Mouse (Mus musculus): ENCODE measurements around the gene Zfyve28. TPM values are rescaled to one million over a fixed set of nuclear protein-coding genes. Genes with fewer than 3 reads are reported as not detected.

Gene Zfyve28
- polyA plus RNA-seq, 1 experiment from 2014 or later: 0.29 TPM

DNA sequence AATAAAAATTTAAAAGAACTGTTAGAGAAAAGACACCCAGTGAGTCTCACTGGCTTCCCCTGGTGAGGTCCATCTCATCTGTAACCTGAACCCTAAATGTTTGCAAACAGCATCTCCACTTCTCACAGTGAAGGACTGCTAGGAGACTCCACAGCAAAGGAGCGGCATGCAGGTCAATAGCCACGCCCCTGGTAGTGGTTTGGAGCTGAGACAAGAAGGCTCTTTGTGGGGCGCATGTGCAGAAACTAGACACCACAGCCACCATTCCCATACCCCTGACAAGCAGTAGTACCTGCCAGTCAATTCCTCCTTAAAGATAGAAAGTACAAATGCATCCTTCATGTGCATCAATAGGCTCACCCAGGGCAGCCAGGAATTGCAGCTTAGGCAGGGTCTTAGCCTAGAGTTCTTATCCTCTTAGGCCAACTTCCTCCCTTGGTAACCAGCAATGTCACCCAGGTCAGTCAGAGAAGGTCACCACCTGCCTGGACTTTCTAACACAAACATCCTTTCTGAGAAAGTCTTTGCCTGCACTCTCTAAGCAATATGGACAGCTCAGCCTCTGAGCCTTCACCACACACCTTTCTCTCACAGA, 4.0 kb downstream of the Zfyve28 start:
- ATAC-seq (ENCODE audit: low FRiP score, low TSS enrichment) (no peak), DNase-seq (ENCODE audit: low spot score) (no peak)
- 43% methylated on average over 3 of the region's 3 CpGs for WGBS
- 0 out of 2 replicates have a peak, but pooled peaks cover 4% of the 10 kb centered on the region for H3K4me1 ChIP-seq (replicated peaks; ENCODE audit: control insufficient read depth, insufficient read depth)
- TF ChIP-seq CTCF (IDR thresholded peaks at IDR 0.05; ENCODE audit: low read depth) (no peak), EP300 (optimal IDR thresholded peaks at IDR 0.05) (no peak)
- H3K27me3 ChIP-seq (ENCODE audit: control insufficient read depth, insufficient read depth, low read length): peaks cover 4% of the 10 kb centered on the region
- H3K4me2 ChIP-seq (replicated peaks; ENCODE audit: low read depth): no peak overlapping the region
- H3K9me3 ChIP-seq (ENCODE audit: control insufficient read depth, low read length): no peaks in the 10 kb centered on the region
- H3K27ac ChIP-seq (replicated peaks): no peak overlapping the region
- no peak overlapping the region for H3K9ac ChIP-seq (ENCODE audit: low read length)
- H3K4me3 ChIP-seq (ENCODE audit: low read depth, low read length): no peak overlapping the region
- H3K36me3 ChIP-seq (ENCODE audit: control insufficient read depth, insufficient read depth, low read length): no peaks in the 10 kb centered on the region

- TF ChIP-seq EP300 (optimal IDR thresholded peaks at IDR 0.05) (no peak), CTCF (IDR thresholded peaks at IDR 0.05; ENCODE audit: low read depth) (no peak)
- Histone ChIP-seq H3K4me1 (replicated peaks; ENCODE audit: control insufficient read depth, insufficient read depth) (0 out of 2 replicates have a peak, but pooled peaks cover 4% of the 10 kb centered on the region), H3K9ac (ENCODE audit: low read length) (no peak overlapping the region), H3K9me3 (ENCODE audit: control insufficient read depth, low read length) (no peaks in the 10 kb centered on the region), H3K4me2 (replicated peaks; ENCODE audit: low read depth) (no peak overlapping the region), H3K27ac (replicated peaks) (no peak overlapping the region), H3K36me3 (ENCODE audit: control insufficient read depth, insufficient read depth, low read length) (no peaks in the 10 kb centered on the region), H3K4me3 (ENCODE audit: low read depth, low read length) (no peak overlapping the region), H3K27me3 (ENCODE audit: control insufficient read depth, insufficient read depth, low read length) (peaks cover 4% of the 10 kb centered on the region)
- no peak for ATAC-seq (ENCODE audit: low FRiP score, low TSS enrichment)
- 91% methylated on average over 5 of the region's 5 CpGs for WGBS
- no peak for DNase-seq (ENCODE audit: low spot score)
Observed at GRCm38 (mm10) chr5:34283355-34283754, 4.9 kb downstream of the Zfyve28 start.

- no peak for DNase-seq (ENCODE audit: low spot score)
- Histone ChIP-seq H3K27ac (replicated peaks) (no peak overlapping the region), H3K4me1 (replicated peaks; ENCODE audit: control insufficient read depth, insufficient read depth) (no peaks in the 10 kb centered on the region), H3K4me2 (replicated peaks; ENCODE audit: low read depth) (no peak overlapping the region), H3K4me3 (ENCODE audit: low read depth, low read length) (no peak overlapping the region), H3K9me3 (ENCODE audit: control insufficient read depth, low read length) (no peaks in the 10 kb centered on the region), H3K36me3 (ENCODE audit: control insufficient read depth, insufficient read depth, low read length) (no peaks in the 10 kb centered on the region), H3K9ac (ENCODE audit: low read length) (no peak overlapping the region), H3K27me3 (ENCODE audit: control insufficient read depth, insufficient read depth, low read length) (no peaks in the 10 kb centered on the region)
- ATAC-seq (ENCODE audit: low FRiP score, low TSS enrichment): no peak
- TF ChIP-seq EP300 (optimal IDR thresholded peaks at IDR 0.05) (no peak), CTCF (IDR thresholded peaks at IDR 0.05; ENCODE audit: low read depth) (no peak)
- 54% methylated on average over 7 of the region's 7 CpGs for WGBS
Observed at GRCm38 (mm10) chr5:34280976-34281375, 7.3 kb downstream of the Zfyve28 start.

- Histone ChIP-seq H3K27ac (replicated peaks) (no peak overlapping the region), H3K9ac (ENCODE audit: low read length) (no peak overlapping the region), H3K4me3 (ENCODE audit: low read depth, low read length) (no peak overlapping the region), H3K4me1 (replicated peaks; ENCODE audit: control insufficient read depth, insufficient read depth) (no peaks in the 10 kb centered on the region), H3K4me2 (replicated peaks; ENCODE audit: low read depth) (no peak overlapping the region), H3K27me3 (ENCODE audit: control insufficient read depth, insufficient read depth, low read length) (no peaks in the 10 kb centered on the region), H3K36me3 (ENCODE audit: control insufficient read depth, insufficient read depth, low read length) (no peaks in the 10 kb centered on the region), H3K9me3 (ENCODE audit: control insufficient read depth, low read length) (no peaks in the 10 kb centered on the region)
- no peak for DNase-seq (ENCODE audit: low spot score)
- 90% methylated on average over 9 of the region's 9 CpGs for WGBS
- no peak for ATAC-seq (ENCODE audit: low FRiP score, low TSS enrichment)
- TF ChIP-seq EP300 (optimal IDR thresholded peaks at IDR 0.05): no peak
- no peak for TF ChIP-seq CTCF (IDR thresholded peaks at IDR 0.05; ENCODE audit: low read depth)
Observed at GRCm38 (mm10) chr5:34279214-34279613, 9.0 kb downstream of the Zfyve28 start.

GRCm38 (mm10) chr5:34278058-34278457, 10.2 kb downstream of the Zfyve28 start:
- TF ChIP-seq EP300 (optimal IDR thresholded peaks at IDR 0.05) (no peak), CTCF (IDR thresholded peaks at IDR 0.05; ENCODE audit: low read depth) (no peak)
- WGBS: 64% methylated on average over 4 of the region's 4 CpGs
- H3K4me2 ChIP-seq (replicated peaks; ENCODE audit: low read depth): no peak overlapping the region
- no peaks in the 10 kb centered on the region for H3K36me3 ChIP-seq (ENCODE audit: control insufficient read depth, insufficient read depth, low read length)
- no peaks in the 10 kb centered on the region for H3K27me3 ChIP-seq (ENCODE audit: control insufficient read depth, insufficient read depth, low read length)
- DNase-seq (ENCODE audit: low spot score) (no peak), ATAC-seq (ENCODE audit: low FRiP score, low TSS enrichment) (no peak)
- no peak overlapping the region for H3K27ac ChIP-seq (replicated peaks)
- H3K4me1 ChIP-seq (replicated peaks; ENCODE audit: control insufficient read depth, insufficient read depth): no peaks in the 10 kb centered on the region
- no peak overlapping the region for H3K9ac ChIP-seq (ENCODE audit: low read length)
- no peak overlapping the region for H3K4me3 ChIP-seq (ENCODE audit: low read depth, low read length)
- H3K9me3 ChIP-seq (ENCODE audit: control insufficient read depth, low read length): no peaks in the 10 kb centered on the region

DNA sequence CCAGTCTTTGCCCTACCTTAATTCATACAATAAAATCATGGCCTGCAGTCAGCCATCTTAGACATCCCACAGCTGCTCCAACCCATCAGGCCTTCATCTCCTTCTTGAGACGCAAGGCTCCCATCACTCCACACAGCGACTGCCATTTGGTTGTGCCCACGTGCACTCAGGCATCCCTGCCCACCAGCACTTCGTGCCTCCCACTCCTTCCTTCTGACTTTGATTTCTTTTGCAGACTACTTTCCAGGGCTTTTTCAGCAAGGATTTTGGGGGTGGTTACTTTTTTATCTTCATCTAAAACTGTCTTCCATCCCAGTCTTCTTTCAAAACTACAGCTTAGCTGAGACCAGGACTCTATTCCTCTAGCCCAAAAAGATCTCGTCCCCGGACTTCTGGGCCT, 11.5 kb downstream of the Zfyve28 start:
- 59% methylated on average over 6 of the region's 6 CpGs for WGBS
- Histone ChIP-seq H3K4me2 (replicated peaks; ENCODE audit: low read depth) (no peak overlapping the region), H3K9me3 (ENCODE audit: control insufficient read depth, low read length) (no peaks in the 10 kb centered on the region), H3K4me1 (replicated peaks; ENCODE audit: control insufficient read depth, insufficient read depth) (no peaks in the 10 kb centered on the region), H3K4me3 (ENCODE audit: low read depth, low read length) (no peak overlapping the region), H3K9ac (ENCODE audit: low read length) (no peak overlapping the region), H3K27me3 (ENCODE audit: control insufficient read depth, insufficient read depth, low read length) (no peaks in the 10 kb centered on the region), H3K36me3 (ENCODE audit: control insufficient read depth, insufficient read depth, low read length) (no peaks in the 10 kb centered on the region), H3K27ac (replicated peaks) (no peak overlapping the region)
- DNase-seq (ENCODE audit: low spot score) (no peak), ATAC-seq (ENCODE audit: low FRiP score, low TSS enrichment) (no peak)
- TF ChIP-seq EP300 (optimal IDR thresholded peaks at IDR 0.05) (no peak), CTCF (IDR thresholded peaks at IDR 0.05; ENCODE audit: low read depth) (no peak)
